Mouse (Mus musculus) embryo, embryonic 10.5 days (tissue): ENCODE results near the gene Iqcb1.
A peak's percentile ranks its signal among the peaks of the same experiment; 100 is the strongest.
"Not testable (repeated sequence)": the region's sequence is repeated elsewhere in the genome, so short reads cannot be mapped to it uniquely, and the experiment has no call there.

ENCODE experiments used
- DNase-seq: peaks from one replicate; pipeline ENCODE4 v3.0.0-alpha.2; 2015; ENCODE audit warnings: low spot score

The Iqcb1 gene

GRCm38 (mm10) chr16:36828054-36828786, at the start of gene Iqcb1:
TSS of gene Iqcb1 (plus strand) at chr16:36828385.
- DNase-seq: peak; percentile 91

DNA sequence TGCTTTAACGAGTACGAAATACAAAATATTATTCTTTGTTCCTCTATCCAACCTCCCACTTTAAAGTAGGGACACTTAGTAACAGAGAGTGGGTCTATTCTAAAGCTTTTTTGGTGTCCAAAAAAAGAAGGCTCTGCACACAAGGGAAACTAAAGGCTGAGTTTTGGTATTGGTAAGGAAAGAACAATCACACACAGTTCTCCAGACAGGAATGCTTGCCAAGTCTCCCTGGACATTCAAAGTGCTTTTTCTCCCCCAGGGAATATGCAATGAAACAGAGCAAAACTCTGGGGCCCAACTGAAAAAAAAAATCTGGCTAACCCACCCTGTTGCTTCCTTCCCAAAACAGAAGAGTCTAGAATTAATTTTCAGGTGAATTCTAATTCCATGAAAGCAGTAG, 44.0 kb upstream of the Iqcb1 start:
- DNase-seq: no peak

GRCm38 (mm10) chr16:36784594-36785313, 43.4 kb upstream of the Iqcb1 start, which contains the start of gene Slc15a2:
TSS of gene Slc15a2 (minus strand) at chr16:36784962.
- no peak for DNase-seq

GRCm38 (mm10) chr16:36786466-36786865, 41.7 kb upstream of the Iqcb1 start:
- DNase-seq: no peak

DNA sequence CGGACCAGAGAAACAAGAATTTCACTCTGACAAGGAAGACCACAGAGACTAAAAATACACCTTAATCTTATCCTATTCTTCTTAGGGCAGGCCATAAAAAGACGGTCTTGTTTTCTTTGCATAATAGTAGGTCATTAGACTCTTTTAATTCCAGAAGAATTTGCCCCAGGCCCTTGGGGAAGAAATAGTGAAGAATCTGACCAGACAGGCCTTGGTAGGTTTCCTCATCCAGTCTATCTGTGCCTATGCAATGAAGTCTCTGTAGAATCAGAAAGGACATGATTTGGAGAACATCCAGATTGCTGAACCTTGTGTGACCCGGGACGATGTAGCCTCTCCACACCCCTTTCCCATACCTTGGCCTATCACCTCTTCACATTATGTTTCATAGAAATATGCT, 38.0 kb upstream of the Iqcb1 start:
- no peak for DNase-seq

DNA sequence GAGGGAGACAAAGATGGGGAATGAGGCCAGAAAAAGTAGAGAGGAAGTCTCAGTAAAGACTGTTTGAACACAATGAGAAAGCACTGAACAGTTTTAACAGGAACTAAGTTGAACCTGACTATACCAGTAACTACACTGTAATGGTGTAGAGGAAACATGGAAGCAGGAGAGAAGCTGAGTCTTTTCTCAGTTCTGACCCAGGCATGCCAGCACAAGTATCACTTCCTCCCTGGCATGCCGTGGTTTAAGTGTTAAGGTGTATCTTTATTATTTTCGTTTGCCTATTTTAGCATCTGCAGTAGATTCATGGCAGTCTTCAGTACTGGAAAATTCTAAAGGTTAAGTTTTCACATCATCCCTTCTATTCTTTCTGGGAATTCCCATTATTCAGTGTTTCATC, 33.2 kb upstream of the Iqcb1 start:
- no peak for DNase-seq

DNA sequence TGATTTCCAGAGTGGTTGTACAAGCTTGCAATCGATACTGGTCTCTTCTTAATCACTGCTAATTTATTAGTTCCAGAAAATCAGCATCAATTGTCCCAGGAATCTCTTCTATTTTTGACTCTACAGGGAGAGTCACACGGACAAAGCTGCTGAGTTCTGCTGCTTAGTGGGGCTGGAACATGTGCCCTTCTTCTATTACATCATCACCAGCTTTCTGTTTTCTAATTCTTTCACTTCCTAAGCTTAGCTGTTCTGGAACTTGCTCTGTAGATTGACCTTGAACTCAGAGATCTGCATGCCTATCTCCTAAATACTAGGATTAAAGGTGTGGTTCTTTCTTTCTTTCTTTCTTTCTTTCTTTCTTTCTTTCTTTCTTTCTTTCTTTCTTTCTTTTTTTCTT, 29.9 kb upstream of the Iqcb1 start:
- DNase-seq: no peak

DNA sequence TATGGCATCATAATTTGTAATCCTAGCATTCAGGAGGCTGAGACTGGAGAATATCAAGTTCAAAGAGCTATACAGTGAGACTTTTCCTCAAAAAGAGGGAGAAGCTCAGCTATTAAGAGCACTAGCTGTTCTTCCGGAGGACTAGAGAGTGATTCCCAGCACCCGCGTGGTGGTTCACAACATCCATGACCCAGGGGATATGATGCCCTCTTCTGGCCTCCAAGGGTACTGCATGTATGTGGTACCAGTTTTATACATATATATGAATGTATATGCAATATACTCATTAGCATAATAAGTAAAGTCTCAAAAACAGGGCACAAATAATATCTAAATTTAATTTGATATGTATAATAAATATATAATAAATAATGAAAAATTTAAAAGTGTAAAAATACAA, 25.8 kb upstream of the Iqcb1 start:
- DNase-seq: no peak

- DNase-seq: no peak
Measured at GRCm38 (mm10) chr16:36808616-36809015, 19.6 kb upstream of the Iqcb1 start.

- no peak for DNase-seq
Measured at GRCm38 (mm10) chr16:36813680-36814079, 14.5 kb upstream of the Iqcb1 start.

DNA sequence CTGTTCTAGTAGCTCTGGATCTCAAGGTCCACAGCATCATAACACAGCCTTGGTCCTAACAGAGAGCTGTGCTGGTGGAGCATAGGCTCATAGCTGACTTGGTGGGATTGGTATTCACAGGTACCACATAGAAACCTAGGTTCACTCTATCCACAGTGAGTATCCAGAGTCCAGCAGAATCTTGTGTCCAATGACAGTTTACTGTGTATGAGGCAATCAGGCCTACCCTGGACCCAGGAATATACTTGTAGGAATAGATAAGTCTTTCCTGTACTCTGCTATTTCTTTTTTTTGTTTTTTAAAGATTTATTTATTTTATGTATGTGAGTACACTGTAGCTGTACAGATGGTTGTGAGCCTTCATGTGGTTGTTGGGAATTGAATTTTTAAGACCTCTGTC, 11.3 kb upstream of the Iqcb1 start:
- DNase-seq: no peak

DNA sequence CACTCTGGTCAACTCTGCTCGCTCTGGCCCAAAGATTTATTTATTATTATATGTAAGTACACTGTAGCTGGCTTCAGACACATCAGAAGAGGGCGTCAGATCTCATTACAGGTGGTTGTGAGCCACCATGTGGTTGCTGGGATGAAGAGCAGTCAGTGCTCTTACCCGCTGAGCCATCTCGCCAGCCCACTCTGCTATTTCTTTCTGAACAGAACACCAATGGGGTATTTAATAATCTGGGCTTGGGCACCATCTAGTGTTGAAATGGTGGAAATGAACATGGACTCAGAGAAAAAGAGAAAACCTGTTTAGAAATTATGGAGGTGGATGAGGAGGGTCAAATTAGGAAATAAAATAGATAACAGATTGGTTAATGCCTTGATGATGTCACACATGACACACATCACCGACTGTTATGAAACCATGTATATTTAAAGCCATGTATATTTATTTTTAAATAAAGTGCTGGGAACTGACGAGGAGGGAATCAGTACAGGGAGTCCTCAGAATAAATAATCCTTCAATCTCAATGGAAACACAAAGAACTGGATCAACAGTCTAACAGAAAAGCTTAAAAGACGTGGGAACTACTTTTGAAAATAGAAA, 10.8 kb upstream of the Iqcb1 start:
- DNase-seq: peak; percentile 93

DNA sequence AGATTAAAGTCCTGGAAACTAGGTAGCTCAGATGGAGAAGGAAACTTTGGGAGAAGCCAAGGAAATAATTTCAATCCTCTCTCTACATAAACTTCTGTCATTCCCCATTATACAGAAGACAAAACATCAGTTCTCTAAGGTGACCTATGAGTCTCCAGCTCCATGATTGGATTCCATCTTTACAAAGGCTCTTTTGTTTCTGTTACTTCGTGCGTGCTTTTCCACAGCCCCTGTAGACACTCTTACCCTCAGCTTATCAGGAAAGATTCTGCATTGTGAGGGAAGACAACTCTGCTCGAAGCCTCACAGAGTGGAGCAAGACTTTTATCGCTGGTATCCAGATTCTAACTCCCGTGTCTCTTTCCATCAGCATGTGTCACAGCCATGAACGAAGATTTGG, 8.2 kb upstream of the Iqcb1 start:
- DNase-seq: no peak

DNA sequence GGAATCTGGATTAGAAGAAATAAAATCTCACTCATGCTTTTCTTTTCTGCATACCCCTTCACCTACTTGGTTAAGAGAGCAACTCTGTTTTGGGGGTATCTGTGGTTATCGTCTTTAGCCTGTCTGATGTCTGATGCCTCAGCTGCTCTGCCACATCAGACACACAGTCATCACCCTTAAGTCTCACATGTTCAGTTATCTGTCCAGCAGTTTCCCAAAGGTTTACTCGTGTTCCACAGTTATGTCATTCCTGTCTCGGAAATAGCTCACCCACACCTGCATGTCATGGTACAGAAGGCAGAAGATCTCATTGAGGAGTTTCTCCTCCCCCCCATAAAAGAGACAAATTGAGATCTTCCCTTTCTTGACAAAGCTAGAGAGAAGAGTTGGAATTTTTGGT, 7.4 kb upstream of the Iqcb1 start:
- DNase-seq: no peak

DNA sequence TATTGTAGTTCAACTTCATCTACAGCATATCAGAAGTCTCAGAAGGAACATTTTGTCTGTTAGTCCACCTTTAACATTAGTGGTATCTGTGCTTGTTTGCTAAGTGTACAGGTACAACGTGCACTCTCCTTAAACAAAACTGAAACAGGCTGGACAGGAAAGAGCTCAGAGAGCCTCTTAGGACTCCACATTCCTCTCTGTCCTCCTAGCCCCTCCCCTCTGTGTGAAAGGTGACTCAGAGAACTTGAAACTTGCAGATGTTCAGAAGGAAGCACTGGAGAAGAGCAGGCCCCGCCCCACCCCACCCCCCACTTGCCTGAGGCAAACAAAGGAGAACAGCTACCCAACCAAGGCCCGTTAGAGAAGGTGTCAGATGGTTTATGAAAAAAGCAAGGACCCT, 6.7 kb upstream of the Iqcb1 start:
- peak; percentile 56 for DNase-seq

- DNase-seq: peak; percentile 5
Measured at GRCm38 (mm10) chr16:36827611-36828053, 553 bp upstream of the Iqcb1 start.

DNA sequence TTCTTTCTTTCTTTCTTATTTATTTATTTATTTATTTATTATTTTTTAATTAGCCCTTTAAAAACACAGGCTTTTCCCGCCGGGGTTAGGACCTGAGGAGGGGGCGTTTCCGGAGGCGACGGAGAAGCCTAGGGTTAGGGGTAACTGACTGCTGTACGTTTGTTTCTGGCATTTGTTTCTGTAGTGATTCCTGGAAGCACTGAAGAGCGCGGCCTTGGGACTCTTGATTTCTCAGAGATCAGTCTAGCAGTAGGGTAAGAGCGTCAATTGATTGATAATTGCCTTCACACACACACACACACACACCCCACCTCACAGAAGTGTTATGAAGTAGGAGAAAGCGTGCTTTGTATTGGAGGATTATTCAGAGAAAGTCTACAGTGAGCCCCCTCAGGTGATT, 635 bp downstream of the Iqcb1 start:
- peak; percentile 55 for DNase-seq

DNA sequence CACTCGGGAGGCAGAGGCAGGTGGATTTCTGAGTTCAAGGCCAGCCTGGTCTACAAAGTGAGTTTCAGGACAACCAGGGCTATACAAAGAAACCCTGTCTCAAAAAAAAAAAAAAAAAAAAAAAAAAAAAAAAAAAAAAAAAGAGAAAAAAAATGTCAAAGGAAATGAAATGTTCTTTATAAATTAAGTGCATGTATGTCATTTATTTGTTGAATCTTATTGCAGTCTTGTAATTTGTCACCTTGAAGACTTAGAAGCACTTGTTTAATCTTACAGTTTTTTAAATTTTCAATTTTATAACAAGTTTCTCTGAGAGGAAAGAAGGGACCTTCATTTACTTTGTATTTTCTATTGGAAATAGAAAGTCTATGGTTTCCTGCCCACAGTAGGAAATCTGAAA, 18.7 kb downstream of the Iqcb1 start:
- not testable (repeated sequence) for DNase-seq

DNA sequence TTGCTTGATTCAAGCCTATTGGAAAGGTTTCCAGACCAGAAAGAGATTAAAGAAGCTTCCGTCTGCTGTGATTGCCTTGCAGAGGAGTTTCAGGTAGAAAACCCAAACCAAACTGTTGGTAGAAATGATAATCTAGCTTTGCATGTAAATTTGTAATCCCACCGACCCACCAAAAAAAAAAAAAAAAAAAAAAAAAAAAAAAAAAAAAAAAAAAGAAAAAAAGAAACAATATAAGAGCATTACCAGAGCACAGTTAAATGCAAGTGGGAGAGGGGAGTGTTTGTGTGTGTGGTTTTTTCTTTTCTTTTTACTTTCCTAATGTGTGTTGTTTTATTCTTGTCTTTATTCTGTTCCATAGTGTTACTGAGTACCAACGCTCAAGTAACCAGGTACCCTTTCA, 23.0 kb downstream of the Iqcb1 start:
- no peak for DNase-seq

- DNase-seq: no peak
Measured at GRCm38 (mm10) chr16:36863585-36863984, 35.4 kb downstream of the Iqcb1 start.

DNA sequence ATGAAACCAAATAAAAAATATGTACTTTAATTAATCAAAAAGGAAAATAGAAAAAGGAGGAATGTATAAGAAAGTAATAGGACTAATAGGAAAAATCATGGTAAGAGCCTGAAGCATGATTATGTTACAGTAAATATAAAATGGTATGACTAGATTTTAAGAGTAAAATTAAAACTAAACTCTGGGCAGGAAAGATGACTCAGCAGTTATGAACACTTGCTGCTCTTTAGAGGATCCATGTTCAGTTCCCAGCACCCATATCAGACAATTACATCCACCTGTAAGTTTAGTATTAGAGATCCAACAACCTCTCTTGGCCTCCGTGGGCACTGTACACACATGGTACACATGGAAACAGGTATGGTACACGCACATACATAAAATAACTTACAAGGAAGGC, 41.3 kb downstream of the Iqcb1 start:
- no peak for DNase-seq

- peak; percentile 100 for DNase-seq
Measured at GRCm38 (mm10) chr16:36874583-36875275, 46.5 kb downstream of the Iqcb1 start, which contains the start of the genes Eaf2 and Golgb1. TSS of gene Eaf2 (minus strand) at chr16:36875003. TSS of gene Golgb1 (plus strand) at chr16:36875140.
